Mouse (Mus musculus): ENCODE measurements around the gene Tmem54. TPM values are rescaled to one million over a fixed set of nuclear protein-coding genes. Genes with fewer than 3 reads are reported as not detected.

Tmem54 gene
- total and polyA plus RNA-seq, 2 experiments = 0.37 TPM; not detected in 1

GRCm38 (mm10) chr4:129157541-129157940 lies 52.2 kb downstream of the Tmem54 start:
- 91% methylated on average over 5 of the region's 5 CpGs for WGBS
- H3K27me3 ChIP-seq (ENCODE audit: control insufficient read depth, insufficient read depth, low read length) = no peaks in the 10 kb centered on the region
- TF ChIP-seq CTCF (IDR thresholded peaks at IDR 0.05; ENCODE audit: low read depth, low read length) (no peak), POLR2A (IDR thresholded peaks at IDR 0.05; ENCODE audit: extremely low read depth, insufficient read depth, low read length) (no peak)
- no peak for DNase-seq (ENCODE audit: extremely low read depth, low read depth, low spot score)
- no peaks in the 10 kb centered on the region; the same call in 1 of the 2 replicates for H3K4me1 ChIP-seq (ENCODE audit: control insufficient read depth, insufficient read depth, low read length)
- no peak overlapping the region for H3K9ac ChIP-seq (ENCODE audit: low read depth, low read length)
- peaks cover 23% of the 10 kb centered on the region; the same call in 1 of the 2 replicates for H3K36me3 ChIP-seq (ENCODE audit: control insufficient read depth, insufficient read depth, low read length)
- no peak overlapping the region for H3K4me3 ChIP-seq (ENCODE audit: insufficient read depth, low read depth, low read length)
- H3K27ac ChIP-seq (replicated peaks; ENCODE audit: insufficient read depth, low read depth, low read length) = no peak overlapping the region
- no peaks in the 10 kb centered on the region for H3K79me2 ChIP-seq (ENCODE audit: control insufficient read depth, insufficient read depth, low read length)

GRCm38 (mm10) chr4:129158549-129158948 lies 53.2 kb downstream of the Tmem54 start:
- peak; percentile 43 for DNase-seq (ENCODE audit: extremely low read depth, low read depth, low spot score)
- Histone ChIP-seq H3K4me3 (ENCODE audit: insufficient read depth, low read depth, low read length) (no peak overlapping the region), H3K79me2 (ENCODE audit: control insufficient read depth, insufficient read depth, low read length) (no peaks in the 10 kb centered on the region), H3K27me3 (ENCODE audit: control insufficient read depth, insufficient read depth, low read length) (no peaks in the 10 kb centered on the region), H3K9ac (ENCODE audit: low read depth, low read length) (no peak overlapping the region), H3K36me3 (ENCODE audit: control insufficient read depth, insufficient read depth, low read length) (peaks cover 18% of the 10 kb centered on the region; the same call in 1 of the 2 replicates), H3K4me1 (ENCODE audit: control insufficient read depth, insufficient read depth, low read length) (no peaks in the 10 kb centered on the region; the same call in 1 of the 2 replicates), H3K27ac (replicated peaks; ENCODE audit: insufficient read depth, low read depth, low read length) (no peak overlapping the region)
- TF ChIP-seq POLR2A (IDR thresholded peaks at IDR 0.05; ENCODE audit: extremely low read depth, insufficient read depth, low read length) (no peak), CTCF (IDR thresholded peaks at IDR 0.05; ENCODE audit: low read depth, low read length) (no peak)
- 16% methylated on average over 3 of the region's 3 CpGs for WGBS

- peak; percentile 35 for DNase-seq (ENCODE audit: extremely low read depth, low read depth, low spot score)
- H3K9ac ChIP-seq (ENCODE audit: low read depth, low read length) = no peak overlapping the region
- H3K4me1 ChIP-seq (ENCODE audit: control insufficient read depth, insufficient read depth, low read length) = no peaks in the 10 kb centered on the region; the same call in 1 of the 2 replicates
- H3K4me3 ChIP-seq (ENCODE audit: insufficient read depth, low read depth, low read length) = no peak overlapping the region
- H3K36me3 ChIP-seq (ENCODE audit: control insufficient read depth, insufficient read depth, low read length) = peaks cover 9% of the 10 kb centered on the region; the same call in 1 of the 2 replicates
- H3K79me2 ChIP-seq (ENCODE audit: control insufficient read depth, insufficient read depth, low read length) = no peaks in the 10 kb centered on the region
- H3K27me3 ChIP-seq (ENCODE audit: control insufficient read depth, insufficient read depth, low read length) = no peaks in the 10 kb centered on the region
- H3K27ac ChIP-seq (replicated peaks; ENCODE audit: insufficient read depth, low read depth, low read length) = no peak overlapping the region
- WGBS = 56% methylated on average over 1 of the region's 1 CpGs
- no peak for TF ChIP-seq POLR2A (IDR thresholded peaks at IDR 0.05; ENCODE audit: extremely low read depth, insufficient read depth, low read length)
- no peak for TF ChIP-seq CTCF (IDR thresholded peaks at IDR 0.05; ENCODE audit: low read depth, low read length)
Observed at GRCm38 (mm10) chr4:129161076-129161475, 55.7 kb downstream of the Tmem54 start.

Other genes with a start within 250 kb of the Tmem54 start
- 0.28 and 0.34 TPM in 2 replicates for gene Trim62, start 222.0 kb upstream of the Tmem54 start, total RNA-seq (2014; rRNA removed)
- gene Trim62, start 222.0 kb upstream of the Tmem54 start, polyA plus RNA-seq (2012; rRNA removed) = 0.67 and 1.0 TPM in 2 replicates
- 5.4 and 5.7 TPM in 2 replicates for gene Azin2, start 143.1 kb upstream of the Tmem54 start, total RNA-seq (2014; rRNA removed)
- gene Azin2, start 143.1 kb upstream of the Tmem54 start, polyA plus RNA-seq (2012; rRNA removed) = 0.81 and 1.7 TPM in 2 replicates
- 194 and 232 TPM in 2 replicates for gene Ak2, start 113.6 kb upstream of the Tmem54 start, total RNA-seq (2014; rRNA removed)
- 140 and 156 TPM in 2 replicates for gene Ak2, start 113.6 kb upstream of the Tmem54 start, polyA plus RNA-seq (2012; rRNA removed)
- 35.0 and 46.2 TPM in 2 replicates for gene Rnf19b, start 47.3 kb upstream of the Tmem54 start, total RNA-seq (2014; rRNA removed)
- 44.0 and 49.1 TPM in 2 replicates for gene Rnf19b, start 47.3 kb upstream of the Tmem54 start, polyA plus RNA-seq (2012; rRNA removed)
- 0.18 and 0.47 TPM in 2 replicates for gene Hpca, start 16.5 kb downstream of the Tmem54 start, total RNA-seq (2014; rRNA removed)
- gene Hpca, start 16.5 kb downstream of the Tmem54 start, polyA plus RNA-seq (2012; rRNA removed) = 0.23 and 0.27 TPM in 2 replicates
- 0.54 and 0.83 TPM in 2 replicates for gene Fndc5, start 31.5 kb downstream of the Tmem54 start, total RNA-seq (2014; rRNA removed)
- 0.17 and 0.87 TPM in 2 replicates for gene Fndc5, start 31.5 kb downstream of the Tmem54 start, polyA plus RNA-seq (2012; rRNA removed)
- 13.4 TPM in 2 replicates for gene S100pbp, start 84.2 kb downstream of the Tmem54 start, total RNA-seq (2014; rRNA removed)
- gene S100pbp, start 84.2 kb downstream of the Tmem54 start, polyA plus RNA-seq (2012; rRNA removed) = 7.3 and 10.0 TPM in 2 replicates
- 17.2 and 18.5 TPM in 2 replicates for gene Yars, start 84.2 kb downstream of the Tmem54 start, total RNA-seq (2014; rRNA removed)
- 10.7 and 15.3 TPM in 2 replicates for gene Yars, start 84.2 kb downstream of the Tmem54 start, polyA plus RNA-seq (2012; rRNA removed)
- gene C77080, start 155.9 kb downstream of the Tmem54 start, total RNA-seq (2014; rRNA removed) = 8.9 and 17.9 TPM in 2 replicates
- gene C77080, start 155.9 kb downstream of the Tmem54 start, polyA plus RNA-seq (2012; rRNA removed) = 46.6 and 60.7 TPM in 2 replicates
- not detected in 2 replicates for gene Sync, start 182.1 kb downstream of the Tmem54 start, total RNA-seq (2014; rRNA removed)
- 0.04 and 0.05 TPM in 2 replicates for gene Sync, start 182.1 kb downstream of the Tmem54 start, polyA plus RNA-seq (2012; rRNA removed)
- 40.3 and 47.2 TPM in 2 replicates for gene Rbbp4, start 229.8 kb downstream of the Tmem54 start, total RNA-seq (2014; rRNA removed)
- gene Rbbp4, start 229.8 kb downstream of the Tmem54 start, polyA plus RNA-seq (2012; rRNA removed) = 15.1 and 17.2 TPM in 2 replicates
- gene Zbtb8os, start 230.1 kb downstream of the Tmem54 start, total RNA-seq (2014; rRNA removed) = 24.7 and 32.8 TPM in 2 replicates
- gene Zbtb8os, start 230.1 kb downstream of the Tmem54 start, polyA plus RNA-seq (2012; rRNA removed) = 14.7 and 16.7 TPM in 2 replicates

Data from liver, adult 2 months (tissue).